Mouse (Mus musculus): Measurements from ENCODE around the gene Lmx1a.

- TF ChIP-seq POLR2A (IDR thresholded peaks at IDR 0.05; ENCODE audit: insufficient read length, low read depth) = no peak
- no peak for TF ChIP-seq SRF (IDR thresholded peaks at IDR 0.05; ENCODE audit: control insufficient read depth, insufficient read length, low read depth)
- TF ChIP-seq USF1 (IDR thresholded peaks at IDR 0.05; ENCODE audit: low read depth) = no peak
These were observed 36.7 kb upstream of the Lmx1a start for GRCm38 (mm10) chr1:167652336-167652735.
